Mouse (Mus musculus) myocyte (in vitro differentiated cells): ENCODE measurements at regions not wholly inside any gene's neighbourhood (a gene's known extent, or its start where the extent isn't known, plus 50 kb on each side); places are given as distances from the start of the nearest gene placed in this dataset.

Experiments
- CEBPB ChIP-seq: IDR thresholded peaks from 2 replicates; pipeline ENCODE4 v1.6.1; 2011; ENCODE audit warnings: mild to moderate bottlenecking, moderate library complexity; ENCODE audit not compliant: poor library complexity, insufficient read depth, severe bottlenecking
- E2F4 ChIP-seq: IDR thresholded peaks from one replicate; pipeline ENCODE4 v1.6.1; 2011; ENCODE audit warnings: mild to moderate bottlenecking, control low read depth, moderate library complexity; ENCODE audit not compliant: insufficient read depth
- MAX ChIP-seq: IDR thresholded peaks from one replicate; pipeline ENCODE4 v1.6.1; 2011; ENCODE audit warnings: low read depth, mild to moderate bottlenecking, control low read depth
- POLR2A ChIP-seq: IDR thresholded peaks from one replicate; pipeline ENCODE4 v1.6.1; 2011; ENCODE audit warnings: low read depth, mild to moderate bottlenecking, control low read depth, moderate library complexity; ENCODE audit not compliant: insufficient read length
- POLR2AphosphoS2 ChIP-seq: IDR thresholded peaks from one replicate; pipeline ENCODE4 v1.6.1; 2011; ENCODE audit warnings: low read depth, control low read depth; ENCODE audit not compliant: insufficient read length
- REST ChIP-seq: IDR thresholded peaks from one replicate; pipeline ENCODE4 v1.6.1; 2011; ENCODE audit warnings: mild to moderate bottlenecking, control low read depth, moderate library complexity; ENCODE audit not compliant: insufficient read depth, insufficient read length
- SRF ChIP-seq: IDR thresholded peaks from one replicate; pipeline ENCODE4 v1.6.1; 2011; ENCODE audit warnings: low read depth; ENCODE audit not compliant: control insufficient read depth, insufficient read length
- USF1 ChIP-seq: IDR thresholded peaks from one replicate; pipeline ENCODE4 v1.6.1; 2011; ENCODE audit warnings: low read depth, mild to moderate bottlenecking, control low read depth, moderate library complexity

DNA sequence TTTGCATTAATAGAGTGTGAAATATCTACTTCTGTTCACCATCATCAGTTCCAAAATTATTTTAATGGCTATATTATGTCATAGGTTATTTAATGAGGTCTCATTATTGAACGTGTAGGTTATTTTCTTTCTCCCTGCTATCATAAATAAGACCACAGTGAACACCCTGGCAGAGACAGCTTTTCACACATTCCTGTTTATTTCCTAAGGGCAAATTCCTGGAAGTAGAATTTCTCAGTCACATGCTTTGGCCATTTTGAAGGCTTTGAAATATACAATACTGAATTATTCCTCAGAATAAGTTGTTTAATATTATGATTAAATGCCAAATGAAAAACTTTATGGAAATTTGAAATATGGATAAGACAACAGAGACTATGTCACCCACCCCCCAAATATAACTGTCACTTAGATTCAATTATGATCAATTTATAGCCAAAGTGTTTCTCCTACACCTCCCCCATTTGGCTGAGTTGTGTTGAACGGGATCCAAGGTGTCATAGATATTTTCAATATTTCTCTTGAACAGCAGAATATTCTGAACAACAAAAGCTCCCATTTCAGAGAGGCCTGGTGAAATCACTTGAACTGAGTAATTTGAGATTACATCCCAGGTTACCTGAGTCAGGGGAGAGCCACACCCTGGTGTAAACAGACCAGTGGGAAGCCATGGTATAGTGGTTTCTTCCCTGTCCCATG, 95.0 kb upstream of the Syt6 start:
- TF ChIP-seq POLR2A (no peak), POLR2AphosphoS2 (no peak), MAX (no peak), E2F4 (no peak), SRF (no peak), USF1 (no peak), CEBPB (no peak), REST (no peak)
